Mouse (Mus musculus): Measurements from ENCODE around the gene Baz2a. TPM values are rescaled to one million over a fixed set of nuclear protein-coding genes. Genes with fewer than 3 reads are reported as not detected.
"Not testable (repeated sequence)": the region's sequence is repeated elsewhere in the genome, so short reads cannot be mapped to it uniquely, and the experiment has no call there.

The Baz2a gene
- polyA plus RNA-seq, 1 experiment from 2014 or later = 17.2 TPM

DNA sequence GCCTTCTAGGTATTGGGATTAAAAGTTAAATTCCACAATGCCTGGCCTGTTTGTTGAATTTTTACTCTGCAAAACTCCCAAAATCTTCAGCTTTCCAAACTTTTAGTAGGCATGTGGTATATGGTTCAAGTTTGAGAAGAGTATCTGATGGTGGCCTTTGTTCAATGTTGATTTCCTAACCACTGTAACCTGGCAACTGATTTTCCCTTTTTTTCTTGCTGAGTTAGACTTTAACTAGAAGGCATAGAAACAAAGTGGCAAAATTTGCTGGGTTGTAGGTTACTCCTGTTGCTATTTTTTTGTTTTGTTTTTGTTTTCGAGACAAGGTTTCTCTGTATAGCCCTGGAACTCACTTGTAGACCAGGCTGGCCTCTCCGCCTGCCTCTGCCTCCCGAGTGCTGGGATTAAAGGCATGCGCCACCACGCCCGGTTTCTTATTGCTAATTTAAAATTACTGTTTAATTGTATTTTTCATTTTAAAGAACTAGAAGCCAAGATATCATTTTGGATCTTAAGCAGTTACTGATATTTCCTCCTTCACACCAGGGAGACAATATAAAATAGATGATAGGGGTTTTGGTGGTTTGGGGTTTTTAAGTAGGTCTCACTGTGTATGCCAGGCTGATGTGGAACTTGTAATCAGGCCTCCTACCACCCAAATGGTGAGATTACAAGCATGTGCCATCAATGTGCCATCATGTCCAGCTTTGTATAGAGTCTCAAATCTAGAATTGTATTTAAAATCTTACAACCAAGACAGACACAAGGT is 29.0 kb upstream of the Baz2a start:
- 93% methylated on average over 6 of the region's 6 CpGs for WGBS
- Histone ChIP-seq H3K27ac (replicated peaks in 1 of 2; ENCODE audit: control insufficient read depth in 1 of 2, insufficient read depth in 1 of 2, low read depth in 2 of 2, low read length in 2 of 2) (no peak overlapping the region), H3K4me1 (ENCODE audit: control insufficient read depth in 2 of 2, insufficient read depth in 2 of 2, low read length in 2 of 2) (peaks cover 3 to 21% of the 10 kb centered on the region in 2 experiments), H3K4me3 (ENCODE audit: control insufficient read depth in 1 of 2, insufficient read depth in 1 of 2, low read depth in 1 of 2, low read length in 2 of 2) (no peak overlapping the region), H3K9me3 (ENCODE audit: control insufficient read depth, low read length) (no peaks in the 10 kb centered on the region), H3K9ac (ENCODE audit: low read length) (no peak overlapping the region), H3K36me3 (ENCODE audit: control insufficient read depth, insufficient read depth, low read length) (peaks cover 22% of the 10 kb centered on the region), H3K4me2 (ENCODE audit: low read length) (no peak overlapping the region), H3K27me3 (ENCODE audit: control insufficient read depth, insufficient read depth, low read length) (no peaks in the 10 kb centered on the region)
- ATAC-seq (ENCODE audit: insufficient number of reproducible peaks, insufficient read depth, low FRiP score, low read depth) = no peak

- ATAC-seq (ENCODE audit: insufficient number of reproducible peaks, insufficient read depth, low FRiP score, low read depth) = no peak
- WGBS = 87% methylated on average over 5 of the region's 5 CpGs
- no peak overlapping the region for H3K4me2 ChIP-seq (ENCODE audit: low read length)
- H3K36me3 ChIP-seq (ENCODE audit: control insufficient read depth, insufficient read depth, low read length) = peaks cover 47% of the 10 kb centered on the region
- H3K27me3 ChIP-seq (ENCODE audit: control insufficient read depth, insufficient read depth, low read length) = no peaks in the 10 kb centered on the region
- no peak overlapping the region for H3K4me3 ChIP-seq (ENCODE audit: control insufficient read depth in 1 of 2, insufficient read depth in 1 of 2, low read depth in 1 of 2, low read length in 2 of 2)
- peaks cover 3% of the 10 kb centered on the region; the same call in 1 of the 2 replicates for H3K9me3 ChIP-seq (ENCODE audit: control insufficient read depth, low read length)
- no peak overlapping the region for H3K9ac ChIP-seq (ENCODE audit: low read length)
- H3K27ac ChIP-seq (replicated peaks in 1 of 2; ENCODE audit: control insufficient read depth in 1 of 2, insufficient read depth in 1 of 2, low read depth in 2 of 2, low read length in 2 of 2) = no peak overlapping the region
- peaks cover 0 to 8% of the 10 kb centered on the region in 2 experiments; a peak in 2 of 4 replicates for H3K4me1 ChIP-seq (ENCODE audit: control insufficient read depth in 2 of 2, insufficient read depth in 2 of 2, low read length in 2 of 2)
Measured at GRCm38 (mm10) chr10:128066072-128066471, 25.3 kb upstream of the Baz2a start.

DNA sequence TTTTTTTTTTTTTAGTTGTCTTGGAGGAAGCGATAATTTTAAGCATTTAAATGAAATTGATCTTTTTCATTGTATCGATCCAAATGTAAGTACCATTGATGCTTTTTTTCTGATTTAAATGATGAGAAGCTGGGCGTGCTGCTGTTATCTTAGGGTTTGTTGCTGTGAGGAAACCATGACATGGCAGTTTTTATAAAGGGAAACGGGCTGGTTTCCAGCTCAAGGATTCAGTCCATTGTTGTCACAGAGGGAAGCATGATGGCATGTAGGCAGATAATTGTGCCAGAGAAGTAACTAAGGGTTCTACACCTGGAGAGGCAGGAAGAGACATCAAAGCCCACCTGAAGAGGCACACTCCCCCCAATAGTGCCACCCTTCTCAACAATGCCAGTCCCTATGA is 22.2 kb upstream of the Baz2a start:
- no peak overlapping the region for H3K9ac ChIP-seq (ENCODE audit: low read length)
- H3K4me3 ChIP-seq (ENCODE audit: control insufficient read depth in 1 of 2, insufficient read depth in 1 of 2, low read depth in 1 of 2, low read length in 2 of 2) = no peak overlapping the region
- no peaks in the 10 kb centered on the region for H3K27me3 ChIP-seq (ENCODE audit: control insufficient read depth, insufficient read depth, low read length)
- no peak overlapping the region for H3K27ac ChIP-seq (replicated peaks in 1 of 2; ENCODE audit: control insufficient read depth in 1 of 2, insufficient read depth in 1 of 2, low read depth in 2 of 2, low read length in 2 of 2)
- ATAC-seq (ENCODE audit: insufficient number of reproducible peaks, insufficient read depth, low FRiP score, low read depth) = no peak
- peaks cover 59% of the 10 kb centered on the region for H3K36me3 ChIP-seq (ENCODE audit: control insufficient read depth, insufficient read depth, low read length)
- WGBS = 74% methylated on average over 4 of the region's 4 CpGs
- H3K4me2 ChIP-seq (ENCODE audit: low read length) = no peak overlapping the region
- H3K4me1 ChIP-seq (ENCODE audit: control insufficient read depth in 2 of 2, insufficient read depth in 2 of 2, low read length in 2 of 2) = no peaks in the 10 kb centered on the region
- peaks cover 3% of the 10 kb centered on the region; the same call in 1 of the 2 replicates for H3K9me3 ChIP-seq (ENCODE audit: control insufficient read depth, low read length)

- H3K36me3 ChIP-seq (ENCODE audit: control insufficient read depth, insufficient read depth, low read length) = peaks cover 67% of the 10 kb centered on the region
- not testable (repeated sequence) for H3K9ac ChIP-seq (ENCODE audit: low read length); H3K9me3 ChIP-seq (ENCODE audit: control insufficient read depth, low read length); H3K4me3 ChIP-seq (ENCODE audit: control insufficient read depth in 1 of 2, insufficient read depth in 1 of 2, low read depth in 1 of 2, low read length in 2 of 2); ATAC-seq (ENCODE audit: insufficient number of reproducible peaks, insufficient read depth, low FRiP score, low read depth); H3K4me1 ChIP-seq (ENCODE audit: control insufficient read depth in 2 of 2, insufficient read depth in 2 of 2, low read length in 2 of 2); H3K27me3 ChIP-seq (ENCODE audit: control insufficient read depth, insufficient read depth, low read length); H3K4me2 ChIP-seq (ENCODE audit: low read length); H3K27ac ChIP-seq (replicated peaks in 1 of 2; ENCODE audit: control insufficient read depth in 1 of 2, insufficient read depth in 1 of 2, low read depth in 2 of 2, low read length in 2 of 2)
- 94% methylated on average over 2 of the region's 2 CpGs for WGBS
Measured at GRCm38 (mm10) chr10:128070432-128070831, 20.9 kb upstream of the Baz2a start.

- not testable (repeated sequence) for H3K9ac ChIP-seq (ENCODE audit: low read length); ATAC-seq (ENCODE audit: insufficient number of reproducible peaks, insufficient read depth, low FRiP score, low read depth); H3K4me2 ChIP-seq (ENCODE audit: low read length); H3K4me1 ChIP-seq (ENCODE audit: control insufficient read depth in 2 of 2, insufficient read depth in 2 of 2, low read length in 2 of 2); H3K4me3 ChIP-seq (ENCODE audit: control insufficient read depth in 1 of 2, insufficient read depth in 1 of 2, low read depth in 1 of 2, low read length in 2 of 2); H3K27ac ChIP-seq (replicated peaks in 1 of 2; ENCODE audit: control insufficient read depth in 1 of 2, insufficient read depth in 1 of 2, low read depth in 2 of 2, low read length in 2 of 2); H3K9me3 ChIP-seq (ENCODE audit: control insufficient read depth, low read length); H3K27me3 ChIP-seq (ENCODE audit: control insufficient read depth, insufficient read depth, low read length)
- peaks cover 43% of the 10 kb centered on the region for H3K36me3 ChIP-seq (ENCODE audit: control insufficient read depth, insufficient read depth, low read length)
- 78% methylated on average over 5 of the region's 5 CpGs for WGBS
Measured at GRCm38 (mm10) chr10:128078269-128078668, 13.1 kb upstream of the Baz2a start.

GRCm38 (mm10) chr10:128080496-128080895 is 10.9 kb upstream of the Baz2a start:
- Histone ChIP-seq H3K27ac (replicated peaks in 1 of 2; ENCODE audit: control insufficient read depth in 1 of 2, insufficient read depth in 1 of 2, low read depth in 2 of 2, low read length in 2 of 2) (no peak overlapping the region), H3K36me3 (ENCODE audit: control insufficient read depth, insufficient read depth, low read length) (peaks cover 38% of the 10 kb centered on the region), H3K4me3 (ENCODE audit: control insufficient read depth in 1 of 2, insufficient read depth in 1 of 2, low read depth in 1 of 2, low read length in 2 of 2) (no peak overlapping the region), H3K9ac (ENCODE audit: low read length) (no peak overlapping the region), H3K9me3 (ENCODE audit: control insufficient read depth, low read length) (no peaks in the 10 kb centered on the region), H3K27me3 (ENCODE audit: control insufficient read depth, insufficient read depth, low read length) (no peaks in the 10 kb centered on the region), H3K4me2 (ENCODE audit: low read length) (no peak overlapping the region), H3K4me1 (ENCODE audit: control insufficient read depth in 2 of 2, insufficient read depth in 2 of 2, low read length in 2 of 2) (peaks cover 4 to 14% of the 10 kb centered on the region in 2 experiments)
- 86% methylated on average over 1 of the region's 1 CpGs for WGBS
- ATAC-seq (ENCODE audit: insufficient number of reproducible peaks, insufficient read depth, low FRiP score, low read depth) = no peak

- peak overlapping the region; percentile 88 for H3K9ac ChIP-seq (ENCODE audit: low read length)
- H3K36me3 ChIP-seq (ENCODE audit: control insufficient read depth, insufficient read depth, low read length) = peaks cover 44% of the 10 kb centered on the region
- no peaks in the 10 kb centered on the region for H3K9me3 ChIP-seq (ENCODE audit: control insufficient read depth, low read length)
- peaks cover 7 to 26% of the 10 kb centered on the region in 2 experiments for H3K4me1 ChIP-seq (ENCODE audit: control insufficient read depth in 2 of 2, insufficient read depth in 2 of 2, low read length in 2 of 2)
- H3K4me3 ChIP-seq (ENCODE audit: control insufficient read depth in 1 of 2, insufficient read depth in 1 of 2, low read depth in 1 of 2, low read length in 2 of 2) = peak overlapping the region; percentile 59 to 70; a peak in 3 of 4 replicates
- H3K4me2 ChIP-seq (ENCODE audit: low read length) = peak overlapping the region; percentile 69
- 44% methylated on average over 6 of the region's 6 CpGs for WGBS
- peak overlapping the region; percentile 90 to 96 for H3K27ac ChIP-seq (replicated peaks in 1 of 2; ENCODE audit: control insufficient read depth in 1 of 2, insufficient read depth in 1 of 2, low read depth in 2 of 2, low read length in 2 of 2)
- no peaks in the 10 kb centered on the region for H3K27me3 ChIP-seq (ENCODE audit: control insufficient read depth, insufficient read depth, low read length)
- no peak for ATAC-seq (ENCODE audit: insufficient number of reproducible peaks, insufficient read depth, low FRiP score, low read depth)
Measured at GRCm38 (mm10) chr10:128081807-128082476, 9.4 kb upstream of the Baz2a start.
